Mouse (Mus musculus) B cell, adult 67 days (primary cell): Measurements from ENCODE around the gene Ccdc146. TPM values are rescaled to one million over a fixed set of nuclear protein-coding genes. Genes with fewer than 3 reads are reported as not detected.

Experiments used
- total RNA-seq, 2 experiments: library from RNA; stranded (reverse); gene quantifications; 4 replicates each; pipeline ENCODE4 v1.2.4; 2023

Gene Ccdc146
- not detected for total RNA-seq

GRCm38 (mm10) chr5:21424614-21425602, at the start of gene Ccdc146, which contains the start of gene Fam185a:
Gene Ccdc146, minus strand, starts transcription at chr5:21424677.
Gene Fam185a, plus strand, starts transcription at chr5:21424958.

GRCm38 (mm10) chr5:21372493-21373179, 51.8 kb downstream of the Ccdc146 start, which contains the start of gene Fgl2:
Gene Fgl2, plus strand, starts transcription at chr5:21372642.

Other genes with a start within 250 kb of the Ccdc146 start
- gene Gsap, start 238.4 kb downstream of the Ccdc146 start, total RNA-seq, result 10 to 100 TPM; 19.9 to 20.9 TPM
- under 1 TPM; 0.33 to 0.73 TPM for gene Fgl2, start 52.0 kb downstream of the Ccdc146 start, total RNA-seq
- 1 to 10 TPM; 7.1 to 8.3 TPM for gene Fam185a, start 281 bp upstream of the Ccdc146 start, total RNA-seq
- gene Lrrc17, start 118.9 kb upstream of the Ccdc146 start, total RNA-seq, result not detected
- not detected for gene Fbxl13, start 221.0 kb upstream of the Ccdc146 start, total RNA-seq
- 10 to 100 TPM; 39.9 to 40.3 TPM for gene Armc10, start 221.1 kb upstream of the Ccdc146 start, total RNA-seq